In genomic region chr8:88928675-88929377, GRCm38 (mm10) we compare ENCODE assay signal across 13 mouse cellular contexts.
DNase-seq lines count a peak whose midpoint lies in the region; ATAC-seq and TF ChIP-seq lines count a peak whose summit lies in the region.
"Had no signal": no experiment of that assay in that cellular context is flagged by ENCODE, and none has a peak within 500 bp of the region (broad histone marks: within the 10 kb centered on the region; RNA-seq: fewer than 3 reads in every experiment).

No protein-coding gene starts in this region.

- H3K4me2 ChIP-seq in lung, embryonic 15.5 days, result no peak overlapping the region
- H3K4me2 ChIP-seq: heart, embryonic 13.5 days had no signal

- peak; percentile 60; the same call in 1 of the 2 replicates for ATAC-seq in lung, embryonic 15.5 days (ENCODE audit: borderline replicate concordance, extremely low read depth, low FRiP score, low TSS enrichment)
- ATAC-seq in activated CD4-positive, CD25-positive, alpha-beta regulatory T cell, adult 4 months, result no peak
- ATAC-seq: liver, postnatal 0 days had no signal

- no peak for TF ChIP-seq CTCF in lung, adult 2 months (IDR thresholded peaks at IDR 0.05; ENCODE audit: insufficient read depth, low read length)

- 0 out of 2 replicates have a peak overlapping the region, but pooled peaks have one; percentile 29 for H3K27ac ChIP-seq in heart, embryonic 10.5 days
- peak overlapping the region; percentile 57 for H3K27ac ChIP-seq in lung, embryonic 15.5 days
- H3K27ac ChIP-seq: heart, embryonic 13.5 days had no signal

- peaks cover 17% of the 10 kb centered on the region; the same call in 1 of the 2 replicates for H3K27me3 ChIP-seq in heart, embryonic 10.5 days (ENCODE audit: insufficient read depth, poor library complexity, severe bottlenecking)
- no peaks in the 10 kb centered on the region for H3K27me3 ChIP-seq in lung, embryonic 15.5 days

- TF ChIP-seq POLR2A in lung, adult 2 months (IDR thresholded peaks at IDR 0.05; ENCODE audit: borderline replicate concordance, extremely low read depth, low read depth, low read length), result no peak

- 50% methylated on average over 7 of the region's 7 CpGs for WGBS in heart, embryonic 10.5 days
- WGBS in lung, embryonic 15.5 days, result 14% methylated on average over 7 of the region's 7 CpGs
- WGBS in lung, adult 2 months, result 36% methylated on average over 7 of the region's 7 CpGs

- H3K4me3 ChIP-seq in heart, embryonic 10.5 days, result no peak overlapping the region
- H3K4me3 ChIP-seq in lung, embryonic 15.5 days, result no peak overlapping the region
- no peak overlapping the region for H3K4me3 ChIP-seq in lung, adult 2 months (replicated peaks; ENCODE audit: extremely low read depth, low read depth, low read length)
- H3K4me3 ChIP-seq: heart, embryonic 13.5 days; myocyte had no signal

- H3K9me3 ChIP-seq in heart, embryonic 10.5 days, result no peaks in the 10 kb centered on the region
- no peaks in the 10 kb centered on the region for H3K9me3 ChIP-seq in lung, embryonic 15.5 days
- H3K9me3 ChIP-seq: heart, embryonic 13.5 days had no signal

- H3K36me3 ChIP-seq in heart, embryonic 10.5 days, result no peaks in the 10 kb centered on the region
- no peaks in the 10 kb centered on the region for H3K36me3 ChIP-seq in lung, embryonic 15.5 days
- H3K36me3 ChIP-seq: heart, embryonic 13.5 days had no signal

- peaks cover 37% of the 10 kb centered on the region for H3K4me1 ChIP-seq in heart, embryonic 10.5 days
- peaks cover 23% of the 10 kb centered on the region for H3K4me1 ChIP-seq in lung, embryonic 15.5 days
- H3K4me1 ChIP-seq in lung, adult 2 months (ENCODE audit: control insufficient read depth, insufficient read depth, low read length), result no peaks in the 10 kb centered on the region

- DNase-seq in heart, embryonic 10.5 days (ENCODE audit: low spot score), result no peak
- no peak for DNase-seq in heart, adult 8-10 months (ENCODE audit: low spot score)
- DNase-seq in lung, adult 2 months, result no peak
- peak; percentile 32 for DNase-seq in forelimb bud, embryonic 11.5 days (ENCODE audit: low read depth, low spot score)
- peak; percentile 9 for DNase-seq in lung, postnatal 25 days (ENCODE audit: low spot score)
- DNase-seq in heart, postnatal 4 days, result no peak
- DNase-seq: layer of hippocampus, postnatal 36 days; liver, postnatal 0 days; right cerebral cortex, postnatal 25 days had no signal

- no peak overlapping the region for H3K9ac ChIP-seq in lung, embryonic 15.5 days
- H3K9ac ChIP-seq: heart, embryonic 13.5 days; liver, postnatal 0 days had no signal

Comparison
In these comparisons a context has a peak if more than half of its experiments do, and no peak if none do; other contexts are left out.
1. DNase-seq: peak in forelimb bud, embryonic 11.5 days (single experiment) and lung, postnatal 25 days (single experiment); none in heart, embryonic 10.5 days (single experiment), heart, adult 8-10 months (single experiment), lung, adult 2 months (single experiment) and heart, postnatal 4 days (single experiment).